Mouse (Mus musculus) R1 (cell line): Measurements from ENCODE around the gene Cops8.

ENCODE experiments used
- DNase-seq: peaks from one replicate; pipeline ENCODE4 v3.0.0-alpha.2; 2018; ENCODE audit warnings: low read depth, low spot score

Gene Cops8

DNA sequence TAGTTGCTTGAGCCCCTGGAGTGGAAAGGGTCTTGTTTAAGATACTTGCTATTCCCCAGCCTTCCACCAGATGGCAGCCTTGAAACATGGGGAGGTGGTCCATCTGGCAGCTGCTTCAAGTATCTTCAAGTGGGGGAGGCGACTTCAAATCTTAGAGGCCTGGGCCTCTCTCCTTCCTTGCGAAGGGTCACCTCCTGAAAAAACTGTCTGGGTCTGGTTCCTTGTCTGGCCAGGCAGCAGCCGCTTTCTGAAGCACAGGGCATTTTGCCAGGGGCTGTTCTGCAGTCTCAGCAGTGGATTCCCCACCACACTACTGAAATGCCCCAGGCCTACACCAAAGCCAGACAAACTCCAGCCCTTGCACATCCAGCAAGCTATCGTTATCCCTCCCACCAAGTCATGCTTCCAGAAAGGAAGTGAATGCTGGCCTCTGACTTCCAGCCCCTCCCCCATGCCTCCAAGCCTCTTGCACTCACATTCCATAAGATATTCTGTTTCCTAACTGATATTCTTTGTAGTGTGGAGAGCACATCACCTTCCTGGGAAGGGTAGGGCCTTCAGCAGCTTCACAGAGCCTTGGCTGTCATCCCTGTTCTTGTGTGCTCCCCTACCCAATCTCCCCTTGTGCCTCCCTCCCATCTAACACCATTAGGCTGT is 48.1 kb downstream of the Cops8 start:
- DNase-seq: peak; percentile 69

DNA sequence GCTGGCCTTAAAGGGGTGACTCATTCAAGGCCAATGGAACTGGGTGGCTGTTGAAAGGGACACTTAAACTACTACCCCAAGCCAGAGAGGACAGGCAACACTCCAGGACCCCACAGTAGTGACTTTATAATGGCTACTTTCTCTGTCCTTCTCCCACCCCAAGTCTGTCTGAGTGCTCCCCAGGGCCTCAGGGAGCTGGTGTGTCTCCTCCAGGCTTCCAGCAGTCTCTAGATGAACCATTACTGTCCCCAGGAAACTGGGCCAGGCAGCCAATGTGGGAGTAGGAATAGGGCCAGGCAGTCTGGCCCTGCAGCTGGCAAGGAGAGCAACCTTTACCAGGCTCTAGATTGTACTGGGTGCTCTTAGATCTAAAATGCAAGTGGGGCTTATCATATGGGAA is 49.0 kb downstream of the Cops8 start:
- DNase-seq: no peak

DNA sequence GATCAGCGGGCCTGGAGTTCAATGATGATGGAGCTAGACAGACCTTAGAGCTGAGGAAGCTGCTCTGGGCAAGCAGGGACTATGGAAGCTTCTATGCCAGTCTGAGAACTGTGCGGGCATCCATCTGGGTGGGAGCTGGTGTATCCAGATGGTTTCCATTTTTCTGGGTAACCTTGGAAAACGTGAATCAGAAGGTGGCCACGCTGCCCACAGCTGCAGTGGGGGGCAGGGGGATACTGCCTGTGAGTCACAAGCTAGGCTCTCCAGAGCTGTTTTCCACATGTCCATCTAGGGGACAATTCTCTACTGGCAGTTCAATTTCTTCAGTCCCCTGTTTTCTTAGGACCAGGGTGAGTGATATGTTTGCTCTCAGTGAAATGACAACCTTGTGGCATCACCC is 49.8 kb downstream of the Cops8 start:
- DNase-seq: no peak

DNA sequence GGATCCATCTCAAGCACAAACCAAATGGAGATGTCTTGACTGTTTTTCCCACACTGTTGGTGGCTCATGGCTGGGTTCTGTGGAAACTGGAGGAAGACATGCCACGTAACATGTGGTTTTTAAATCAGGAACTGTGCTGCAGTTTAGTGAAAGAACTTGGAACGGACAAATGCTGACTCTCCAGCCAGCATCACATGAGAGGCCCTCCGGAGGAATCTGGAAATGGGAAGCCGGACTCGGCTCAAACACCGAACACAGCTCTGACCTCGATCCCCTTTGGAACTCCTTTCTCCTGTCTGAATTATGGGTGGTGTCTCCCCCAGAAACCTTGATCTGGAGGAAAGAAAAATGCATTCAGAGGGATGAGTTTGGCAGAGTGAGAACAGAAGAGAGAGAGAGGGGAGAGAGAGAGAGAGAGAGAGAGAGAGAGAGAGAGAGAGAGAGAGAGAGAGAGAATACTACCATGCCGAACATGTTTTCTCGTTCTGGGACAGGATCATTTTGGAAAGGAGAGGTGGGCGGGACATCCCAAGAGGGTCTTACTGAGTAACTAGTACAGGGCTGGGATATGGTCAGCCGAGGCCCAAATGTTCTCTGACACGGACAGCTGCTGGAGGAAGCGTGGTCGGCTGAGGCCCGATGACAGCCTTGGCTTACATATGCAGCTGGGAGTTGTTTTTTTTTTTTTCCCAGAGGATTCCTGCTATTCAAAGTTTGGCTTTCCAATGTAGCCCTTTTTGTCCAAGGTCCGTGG is 53.9 kb downstream of the Cops8 start:
- DNase-seq: no peak

DNA sequence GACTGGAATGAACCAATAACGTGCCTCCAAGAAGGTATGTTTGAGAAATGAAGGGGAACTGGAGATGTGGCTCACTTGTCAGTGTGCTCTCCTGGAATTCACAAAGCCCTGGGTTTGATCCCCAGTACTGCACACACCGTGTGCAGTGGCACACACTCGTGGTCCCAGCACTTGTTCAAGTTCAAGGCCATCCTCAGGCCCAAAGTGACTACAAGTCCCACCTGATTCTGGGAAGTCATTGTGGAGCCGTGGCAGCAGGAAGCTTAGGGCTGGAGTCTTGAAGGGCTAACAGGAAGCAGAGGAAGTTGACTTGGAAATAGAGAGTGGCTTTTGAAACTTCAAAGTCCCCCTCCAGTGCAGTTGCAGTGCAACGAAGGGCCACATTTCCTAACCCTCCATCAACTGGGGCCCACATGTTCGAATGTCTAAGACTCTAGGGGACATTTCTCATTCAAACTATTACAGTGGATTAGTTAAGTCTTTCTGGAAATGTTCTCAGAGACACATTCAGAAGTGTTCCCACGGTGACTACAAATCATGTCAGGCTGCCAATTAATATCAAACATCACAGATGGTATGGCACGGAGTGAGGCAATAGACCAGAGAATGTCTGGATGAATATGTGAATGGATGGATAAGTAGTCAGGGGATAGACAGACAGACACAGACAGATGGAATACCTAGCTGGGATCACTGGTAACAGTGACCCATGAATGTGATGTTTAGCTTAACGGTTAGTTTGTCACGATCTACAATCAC is 54.7 kb downstream of the Cops8 start:
- DNase-seq: no peak

DNA sequence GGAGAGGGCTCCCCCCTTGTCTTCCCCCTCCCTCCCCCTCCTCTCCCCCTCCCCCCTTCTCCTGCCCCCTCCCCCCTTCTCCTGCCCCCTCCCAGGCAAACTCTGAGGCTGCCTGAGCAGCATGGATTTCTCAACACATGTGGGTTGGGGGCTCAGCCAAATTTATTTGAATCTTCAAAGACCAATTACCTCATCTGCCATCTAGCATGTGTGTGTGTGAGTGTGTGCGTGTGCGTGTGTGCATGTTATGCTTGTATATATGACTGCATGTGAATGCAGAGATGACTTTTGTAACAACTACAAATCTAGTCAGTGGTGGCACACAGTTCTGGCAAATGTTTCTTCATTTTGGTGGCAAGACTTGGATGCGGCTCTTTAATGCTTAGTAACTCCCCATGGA is 55.8 kb downstream of the Cops8 start:
- no peak for DNase-seq

DNA sequence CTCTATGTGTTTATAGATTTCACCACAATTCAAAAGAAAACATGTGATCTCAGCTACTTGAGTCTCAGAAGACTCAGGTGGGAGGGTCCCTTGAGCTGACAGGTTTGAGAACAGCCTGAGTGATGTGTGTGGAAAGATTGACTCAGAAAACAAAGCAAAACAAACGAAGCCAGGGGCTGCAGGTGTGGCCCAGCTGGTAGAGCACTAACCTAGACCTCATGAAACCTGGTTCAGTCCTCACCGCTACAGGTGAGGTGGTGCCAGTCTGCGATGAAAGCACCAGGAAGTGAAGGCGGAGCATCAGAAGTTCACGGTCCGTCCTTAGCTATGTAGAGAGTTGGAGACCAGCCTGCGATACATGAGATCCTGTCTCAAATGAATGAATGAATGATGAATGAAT is 57.4 kb downstream of the Cops8 start:
- DNase-seq: no peak

DNA sequence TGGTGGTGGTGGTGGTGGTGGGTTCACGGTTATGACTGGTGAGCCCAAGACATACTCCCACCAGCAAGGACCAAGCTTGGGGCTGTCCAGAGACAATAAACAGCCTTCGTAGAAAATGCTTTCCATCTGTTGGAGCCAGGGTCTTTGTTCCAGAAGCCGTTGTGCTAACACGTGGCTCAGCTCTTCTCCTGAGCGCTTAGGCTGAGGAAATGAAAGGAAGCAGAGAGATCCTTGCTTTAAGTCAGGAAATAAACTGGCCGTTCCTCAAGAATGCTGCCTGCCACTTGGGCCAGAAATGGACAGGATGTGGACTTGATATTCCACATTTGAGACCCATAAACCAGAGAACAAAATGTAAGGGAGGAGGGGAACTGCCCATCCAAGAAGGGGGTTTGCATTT is 59.7 kb downstream of the Cops8 start:
- no peak for DNase-seq
